8 mouse cellular contexts compared by ENCODE assay signal in genomic region chr11:59306461-59307421, GRCm38 (mm10). TPM values are rescaled to one million over a fixed set of nuclear protein-coding genes. Genes with fewer than 3 reads are reported as not detected.
A peak's percentile ranks its signal among the peaks of the same experiment; 100 is the strongest.
DNase-seq lines count a peak whose midpoint lies in the region; ATAC-seq and TF ChIP-seq lines count a peak whose summit lies in the region.

Wnt9a (plus strand) TSS chr11:59306928.

- no peaks in the 10 kb centered on the region for H3K9me3 ChIP-seq in hindbrain, embryonic 13.5 days
- no peaks in the 10 kb centered on the region for H3K9me3 ChIP-seq in limb, embryonic 13.5 days
- no peaks in the 10 kb centered on the region for H3K9me3 ChIP-seq in midbrain, embryonic 15.5 days

- no peak within 1 kb of the TSS for H3K27ac ChIP-seq in cerebellum, adult 2 months (ENCODE audit: insufficient read depth, low read length)
- H3K27ac ChIP-seq in gastrocnemius, adult 2 months, result peak within 1 kb of the TSS; percentile 95
- H3K27ac ChIP-seq in hindbrain, embryonic 13.5 days, result no peak within 1 kb of the TSS
- H3K27ac ChIP-seq in limb, embryonic 13.5 days, result peak within 1 kb of the TSS; percentile 76; the same call in 1 of the 2 replicates
- no peak within 1 kb of the TSS for H3K27ac ChIP-seq in midbrain, embryonic 15.5 days

- peaks cover 4% of the 10 kb centered on the region; the same call in 1 of the 2 replicates for H3K4me1 ChIP-seq in cerebellum, adult 2 months (ENCODE audit: control insufficient read depth, insufficient read depth, low read length)
- peaks cover 52% of the 10 kb centered on the region for H3K4me1 ChIP-seq in hindbrain, embryonic 13.5 days (replicated peaks)
- H3K4me1 ChIP-seq in limb, embryonic 13.5 days, result peaks cover 63% of the 10 kb centered on the region
- peaks cover 36% of the 10 kb centered on the region for H3K4me1 ChIP-seq in midbrain, embryonic 15.5 days

- no peak for TF ChIP-seq POLR2A in cerebellum, adult 2 months (IDR thresholded peaks at IDR 0.05; ENCODE audit: borderline replicate concordance, insufficient read depth, low read length)

- no peak for TF ChIP-seq CTCF in cerebellum, adult 2 months (IDR thresholded peaks at IDR 0.05; ENCODE audit: borderline replicate concordance, insufficient read depth, low read depth, low read length)
- TF ChIP-seq CTCF in gastrocnemius, adult 2 months (IDR thresholded peaks at IDR 0.05), result peak; percentile 29; the same call in 1 of the 2 replicates

- H3K27me3 ChIP-seq in cerebellum, adult 2 months (ENCODE audit: control insufficient read depth, insufficient read depth, low read length), result peaks cover 2% of the 10 kb centered on the region; the same call in 1 of the 2 replicates
- H3K27me3 ChIP-seq in hindbrain, embryonic 13.5 days, result peaks cover 86% of the 10 kb centered on the region
- peaks cover 75% of the 10 kb centered on the region for H3K27me3 ChIP-seq in limb, embryonic 13.5 days
- peaks cover 78% of the 10 kb centered on the region for H3K27me3 ChIP-seq in midbrain, embryonic 15.5 days (replicated peaks)

- no peaks in the 10 kb centered on the region for H3K36me3 ChIP-seq in hindbrain, embryonic 13.5 days
- H3K36me3 ChIP-seq in limb, embryonic 13.5 days, result no peaks in the 10 kb centered on the region
- H3K36me3 ChIP-seq in midbrain, embryonic 15.5 days (replicated peaks), result no peaks in the 10 kb centered on the region

- DNase-seq in cerebellum, adult 2 months, result peak; percentile 35 to 45
- DNase-seq in cerebellum, adult 11-12 months, result no peak
- DNase-seq in adrenal gland, adult 2 months, result peak; percentile 82
- peak; percentile 90 for DNase-seq in gastrocnemius, adult 2 months
- peak; percentile 71 for DNase-seq in urinary bladder, postnatal 4 days (ENCODE audit: low spot score in 2 of 2)

- H3K4me3 ChIP-seq in cerebellum, adult 2 months (replicated peaks; ENCODE audit: insufficient read depth, low read depth, low read length), result peak within 1 kb of the TSS; percentile 55
- H3K4me3 ChIP-seq in gastrocnemius, adult 2 months, result peak within 1 kb of the TSS; percentile 92
- peak within 1 kb of the TSS; percentile 57 for H3K4me3 ChIP-seq in hindbrain, embryonic 13.5 days
- peak within 1 kb of the TSS; percentile 75 for H3K4me3 ChIP-seq in limb, embryonic 13.5 days
- peak within 1 kb of the TSS; percentile 55 for H3K4me3 ChIP-seq in midbrain, embryonic 15.5 days

- H3K9ac ChIP-seq in hindbrain, embryonic 13.5 days, result peak within 1 kb of the TSS; percentile 76
- H3K9ac ChIP-seq in limb, embryonic 13.5 days, result peak within 1 kb of the TSS; percentile 84
- H3K9ac ChIP-seq in midbrain, embryonic 15.5 days, result peak within 1 kb of the TSS; percentile 54

- peak; percentile 34; the same call in 1 of the 2 replicates for ATAC-seq in hindbrain, embryonic 13.5 days (ENCODE audit: low FRiP score)
- ATAC-seq in limb, embryonic 13.5 days (ENCODE audit: low FRiP score, low read depth), result peak; percentile 70
- 0 out of 2 replicates have a peak, but pooled peaks have one; percentile 27 for ATAC-seq in midbrain, embryonic 15.5 days (replicated peaks)

- intact Hi-C loops in gastrocnemius, adult 2 months (cut with DNase I), result loop anchor here (5.0 kb wide), 2 partner anchors 41 to 61 kb away; no protein-coding TSS in a partner anchor

- WGBS in cerebellum, adult 2 months, result under 1% methylated on average over 127 of the region's 128 CpGs
- under 1% methylated on average over 85 of the region's 128 CpGs for WGBS in hindbrain, embryonic 13.5 days
- WGBS in limb, embryonic 13.5 days, result under 1% methylated on average over 113 of the region's 128 CpGs
- under 1% methylated on average over 114 of the region's 128 CpGs for WGBS in midbrain, embryonic 15.5 days

- H3K4me2 ChIP-seq in hindbrain, embryonic 13.5 days, result peak within 1 kb of the TSS; percentile 86
- H3K4me2 ChIP-seq in limb, embryonic 13.5 days (replicated peaks), result peak within 1 kb of the TSS; percentile 89
- H3K4me2 ChIP-seq in midbrain, embryonic 15.5 days, result peak within 1 kb of the TSS; percentile 94

RNA-seq across cellular contexts. Expression of gene Wnt9a, which starts in this region (rescaled TPM):
- 0.67 and 0.79 TPM in 2 replicates for polyA plus RNA-seq in cerebellum, adult 2 months (2012; rRNA removed)
- 1 to 10 TPM in 1 of 2 experiments, under 1 TPM in 1; 0.58 to 2.7 TPM for total RNA-seq in adrenal gland, adult 2 months (2021)
- 2.4 and 2.6 TPM in 2 replicates for polyA plus RNA-seq in adrenal gland, adult 2 months (2012; rRNA removed)
- 1 to 10 TPM; 7.8 to 9.7 TPM for total RNA-seq in gastrocnemius, adult 2 months (2021)
- 3.6 and 5.0 TPM in 2 replicates for polyA plus RNA-seq in hindbrain, embryonic 13.5 days (2015; fragmentation: Nextera tagmentation; extraction: Ambion mirVana)
- polyA plus RNA-seq in limb, embryonic 13.5 days (2015; fragmentation: Nextera tagmentation; extraction: Ambion mirVana), result 8.1 and 8.9 TPM in 2 replicates
- 3.8 and 3.9 TPM in 2 replicates for polyA plus RNA-seq in midbrain, embryonic 15.5 days (2015; fragmentation: Nextera tagmentation; extraction: Ambion mirVana)

Comparison
In these comparisons a context has a peak if more than half of its experiments do, and no peak if none do; other contexts are left out.
1. Peak in DNase-seq and H3K4me3 ChIP-seq in cerebellum, adult 2 months; RNA of the gene not detected or under 1 TPM.
2. H3K27ac ChIP-seq: peak in gastrocnemius, adult 2 months (single experiment) and limb, embryonic 13.5 days (single experiment); none in cerebellum, adult 2 months (single experiment), hindbrain, embryonic 13.5 days (single experiment) and midbrain, embryonic 15.5 days (single experiment).
3. Peak in every context shown above with its lines, with median percentiles within 50 percentile points of each other: H3K4me3 ChIP-seq, ATAC-seq, H3K4me2 ChIP-seq and H3K9ac ChIP-seq.